Mouse (Mus musculus) brain, adult 2 months (tissue): ENCODE results near the gene Rxra.

Experiments used
- DNase-seq: peaks from one replicate; pipeline ENCODE4 v3.0.0; 2011; ENCODE audit warnings: low read depth, low spot score

The Rxra gene

DNA sequence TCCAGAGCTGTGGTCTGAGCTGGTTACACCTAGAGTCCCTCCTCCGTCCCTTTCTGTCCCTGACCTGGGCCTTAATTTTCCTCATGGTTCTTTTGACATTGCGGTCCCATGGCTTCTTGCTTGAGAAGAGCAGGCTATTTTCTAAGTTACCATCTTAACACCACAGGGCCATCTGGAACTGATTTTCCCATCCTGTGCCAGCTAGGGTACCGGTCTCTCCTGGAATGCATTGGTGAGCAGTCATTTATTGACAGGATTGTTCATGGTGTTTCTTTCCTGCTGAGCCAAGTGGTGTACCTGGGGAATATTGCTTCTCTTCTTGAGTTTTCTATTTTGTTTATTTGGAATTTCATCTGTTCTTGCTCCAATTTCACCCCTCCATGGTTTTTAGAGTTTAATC, 131.4 kb downstream of the Rxra start:
- no peak for DNase-seq

DNA sequence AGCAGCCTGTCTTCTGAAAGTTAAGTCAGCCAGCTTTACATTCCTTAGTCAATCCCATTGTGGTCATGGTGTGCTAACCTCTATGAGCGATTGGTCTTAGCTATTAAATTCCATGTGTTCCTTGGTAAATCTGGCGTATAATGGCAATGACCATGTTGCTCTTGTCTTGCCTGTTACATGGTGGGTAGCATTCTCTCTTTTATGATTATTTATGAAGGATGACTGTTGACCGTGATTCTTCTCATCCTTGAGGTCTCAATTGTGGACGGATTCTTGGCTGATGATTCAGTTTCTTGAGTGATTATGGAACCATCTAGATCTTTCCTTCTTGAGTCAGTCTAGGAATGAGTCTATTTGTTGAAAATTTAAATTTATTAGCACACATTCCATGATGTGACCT, 133.7 kb downstream of the Rxra start:
- no peak for DNase-seq
